16 mouse cellular contexts compared by ENCODE assay signal in the genomic region with DNA sequence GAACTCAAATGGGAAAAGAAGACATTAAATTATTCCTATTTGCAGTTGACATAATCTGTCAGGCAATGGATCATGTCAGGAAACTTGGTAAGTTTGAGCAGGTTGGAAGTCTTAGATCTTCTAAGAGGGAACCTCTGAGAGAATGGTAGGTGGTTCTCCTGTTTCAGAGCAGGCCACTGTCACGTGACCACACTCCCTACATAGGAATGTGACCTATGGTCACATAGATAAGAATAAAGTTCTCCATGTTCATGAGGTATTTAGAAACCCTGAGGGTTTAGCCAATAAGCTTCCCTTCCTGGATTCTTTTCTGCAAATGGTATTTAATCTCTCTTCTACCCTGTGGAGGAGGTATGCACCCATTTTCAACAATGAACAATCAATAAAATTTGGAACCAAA.
"Had no signal": no experiment of that assay in that cellular context is flagged by ENCODE, and none has a peak within 500 bp of the region (broad histone marks: within the 10 kb centered on the region; RNA-seq: fewer than 3 reads in every experiment).

No protein-coding gene starts in this region.

- DNase-seq: kidney, adult 11 months; kidney, adult 9 months; kidney, postnatal 36 days; layer of hippocampus, adult 9-11 months; layer of hippocampus, postnatal 36 days; left cerebral cortex, postnatal 4 days; lung, adult 2 months; lung, postnatal 36 days; right cerebral cortex, postnatal 4 days; thymus, adult 2 months; thymus, postnatal 25 days had no signal

- H3K4me1 ChIP-seq: limb, embryonic 13.5 days; liver, embryonic 15.5 days; midbrain, embryonic 13.5 days had no signal

- H3K4me3 ChIP-seq: limb, embryonic 13.5 days; liver, embryonic 15.5 days; midbrain, embryonic 13.5 days had no signal

- ATAC-seq: lung, postnatal 0 days; midbrain, embryonic 13.5 days had no signal

- H3K4me2 ChIP-seq: limb, embryonic 13.5 days; liver, embryonic 15.5 days; midbrain, embryonic 13.5 days had no signal

- H3K27ac ChIP-seq: kidney, postnatal 0 days; limb, embryonic 13.5 days; liver, embryonic 15.5 days; midbrain, embryonic 13.5 days had no signal

- H3K9ac ChIP-seq: limb, embryonic 13.5 days; liver, embryonic 15.5 days; midbrain, embryonic 13.5 days had no signal

- H3K9me3 ChIP-seq: limb, embryonic 13.5 days; liver, embryonic 15.5 days; midbrain, embryonic 13.5 days had no signal

- H3K27me3 ChIP-seq: limb, embryonic 13.5 days; liver, embryonic 15.5 days; midbrain, embryonic 13.5 days had no signal

- H3K36me3 ChIP-seq: limb, embryonic 13.5 days; liver, embryonic 15.5 days; midbrain, embryonic 13.5 days had no signal
